Mouse (Mus musculus) hindbrain, embryonic 10.5 days (tissue): ENCODE results near the gene Fbxo46. TPM values are rescaled to one million over a fixed set of nuclear protein-coding genes. Genes with fewer than 3 reads are reported as not detected.
"Not testable (repeated sequence)": the region's sequence is repeated elsewhere in the genome, so short reads cannot be mapped to it uniquely, and the experiment has no call there.

ENCODE experiments used
- DNase-seq: peaks from one replicate; pipeline ENCODE4 v3.0.0-alpha.2; 2017; ENCODE audit warnings: low spot score
- H3K27ac ChIP-seq: fragments of 300-500 bp; sonication (generic); 2 replicates; pipeline ENCODE4 v1.5.1; 2016; ENCODE audit warnings: mild to moderate bottlenecking, moderate library complexity
- H3K27me3 ChIP-seq: fragments of 300-500 bp; sonication (generic); 2 replicates; pipeline ENCODE4 v1.6.1; 2016; ENCODE audit warnings: mild to moderate bottlenecking; ENCODE audit not compliant: poor library complexity, insufficient read depth, severe bottlenecking
- H3K36me3 ChIP-seq: fragments of 300-500 bp; sonication (generic); 2 replicates; pipeline ENCODE4 v1.6.1; 2016; ENCODE audit warnings: mild to moderate bottlenecking, moderate library complexity
- H3K4me1 ChIP-seq: fragments of 300-500 bp; sonication (generic); replicated peaks from 2 replicates; pipeline ENCODE4 v1.6.1; 2016; ENCODE audit warnings: mild to moderate bottlenecking
- H3K4me3 ChIP-seq: fragments of 300-500 bp; sonication (generic); 2 replicates; pipeline ENCODE4 v1.5.1; 2016; ENCODE audit warnings: mild to moderate bottlenecking, moderate library complexity
- H3K9me3 ChIP-seq: fragments of 300-500 bp; sonication (generic); 2 replicates; pipeline ENCODE4 v1.6.1; 2016; ENCODE audit warnings: mild to moderate bottlenecking, moderate library complexity
- WGBS: fragments of 180-500 bp; shearing (Covaris S2); methylation state at CpG from one replicate; pipeline ENCODE4 v1.1.7; 2016; 5-methylcytosine and 5-hydroxymethylcytosine counted together
- polyA plus RNA-seq: library from polyadenylated mRNA; unstranded; fragments of >200 nt; fragmentation: Nextera tagmentation; extraction: Ambion mirVana; gene quantifications from 2 replicates; pipeline ENCODE4 v1.2.1, GENCODE M21; 2016

Fbxo46 gene
- 17.1 and 19.4 TPM in 2 replicates for polyA plus RNA-seq

DNA sequence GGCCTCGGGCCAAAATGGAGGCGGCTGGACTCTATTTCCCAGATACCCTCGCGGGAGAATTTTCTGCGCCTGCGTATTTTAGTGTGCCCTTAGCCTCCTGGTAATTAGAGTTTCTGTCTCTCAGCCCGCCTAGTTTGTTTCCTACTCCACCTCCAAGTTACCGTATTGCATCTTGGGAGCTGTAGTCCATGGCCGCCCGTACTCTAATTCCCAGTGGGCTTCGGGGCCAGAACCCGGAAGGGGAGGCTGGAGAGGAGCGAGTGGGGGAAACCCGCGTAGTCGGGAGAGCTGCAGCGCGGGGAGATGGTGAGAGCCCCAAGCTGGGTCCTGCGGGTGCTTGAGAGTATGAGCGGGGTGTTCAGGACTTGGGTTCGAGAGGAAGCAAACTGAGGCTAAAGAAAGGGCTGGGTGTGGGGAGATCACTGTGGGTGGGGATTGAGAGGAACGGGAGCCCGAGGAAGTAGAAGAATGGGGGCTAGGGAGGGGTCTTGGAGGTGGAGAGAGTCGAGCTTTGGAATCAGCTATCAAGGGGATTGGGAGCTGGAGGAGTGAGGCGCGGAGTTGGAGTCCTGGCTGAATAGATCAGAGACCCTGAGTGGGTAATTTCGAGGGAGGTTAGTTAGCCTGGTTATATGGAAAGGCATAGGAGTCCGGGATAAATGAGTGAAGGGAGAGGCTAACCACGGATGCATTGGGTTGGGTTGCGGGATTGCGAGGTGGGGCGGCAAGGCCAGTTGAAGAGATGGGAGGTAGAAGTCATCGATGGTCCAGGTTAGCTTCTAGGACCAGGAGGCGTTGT, at the start of gene Fbxo46:
Gene Fbxo46 (plus strand): TSS at position 229 of the 799 bp plus-strand sequence.
- DNase-seq, result peak; percentile 92
- WGBS, result 3% methylated on average over 34 of the region's 34 CpGs
- Histone ChIP-seq H3K27me3 (peaks cover 10% of the 10 kb centered on the region), H3K36me3 (peaks cover 6% of the 10 kb centered on the region; the same call in 1 of the 2 replicates), H3K9me3 (peaks cover 15% of the 10 kb centered on the region), H3K27ac (peak within 1 kb of the TSS; percentile 88), H3K4me3 (peak within 1 kb of the TSS; percentile 68), H3K4me1 (peaks cover 23% of the 10 kb centered on the region)

DNA sequence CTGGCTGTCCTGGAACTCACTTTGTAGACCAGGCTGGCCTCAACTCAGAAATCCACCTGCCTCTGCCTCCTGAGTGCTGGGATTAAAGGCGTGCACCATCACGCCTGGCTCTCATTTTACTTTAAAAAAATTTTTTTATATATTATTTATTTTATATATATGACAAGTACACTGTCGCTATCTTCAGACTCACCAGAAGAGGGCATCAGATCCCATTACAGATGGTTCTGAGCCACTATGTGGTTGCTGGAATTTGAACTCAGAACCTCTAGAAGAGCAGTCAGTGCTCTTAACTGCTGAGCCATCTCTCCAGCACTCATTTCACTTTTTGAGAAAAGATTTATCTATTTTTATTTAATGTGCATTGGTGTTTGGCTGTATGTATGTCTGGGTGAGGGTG, 48.6 kb upstream of the Fbxo46 start:
- H3K36me3 ChIP-seq, H3K27ac ChIP-seq, H3K4me1 ChIP-seq, DNase-seq, H3K4me3 ChIP-seq, H3K9me3 ChIP-seq: not testable (repeated sequence)
- 56% methylated on average over 3 of the region's 3 CpGs for WGBS
- H3K27me3 ChIP-seq, result peaks cover 21% of the 10 kb centered on the region

DNA sequence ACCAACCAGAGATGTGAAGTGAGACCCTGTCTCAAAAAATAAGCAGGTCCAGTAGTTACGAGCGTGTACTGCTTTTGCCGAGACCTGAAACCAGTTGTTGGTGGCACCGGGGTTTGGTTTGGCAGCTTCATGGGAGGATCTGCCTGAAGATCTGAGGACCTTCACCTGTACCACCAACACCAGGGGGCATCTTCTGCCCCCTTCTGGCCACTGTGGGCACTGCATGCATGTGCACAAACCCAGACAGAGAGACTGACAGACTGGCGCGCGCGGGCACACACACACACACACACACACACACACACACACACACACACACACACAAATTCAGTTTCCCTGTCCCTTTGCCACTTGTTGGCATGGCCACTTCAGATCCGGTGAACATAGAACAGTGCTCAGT, 46.2 kb upstream of the Fbxo46 start:
- Histone ChIP-seq H3K27ac (no peak overlapping the region), H3K9me3 (peaks cover 3% of the 10 kb centered on the region; the same call in 1 of the 2 replicates), H3K36me3 (peaks cover 9% of the 10 kb centered on the region), H3K27me3 (no peaks in the 10 kb centered on the region), H3K4me1 (peaks cover 24% of the 10 kb centered on the region), H3K4me3 (no peak overlapping the region)
- no peak for DNase-seq
- WGBS, result 74% methylated on average over 9 of the region's 9 CpGs

DNA sequence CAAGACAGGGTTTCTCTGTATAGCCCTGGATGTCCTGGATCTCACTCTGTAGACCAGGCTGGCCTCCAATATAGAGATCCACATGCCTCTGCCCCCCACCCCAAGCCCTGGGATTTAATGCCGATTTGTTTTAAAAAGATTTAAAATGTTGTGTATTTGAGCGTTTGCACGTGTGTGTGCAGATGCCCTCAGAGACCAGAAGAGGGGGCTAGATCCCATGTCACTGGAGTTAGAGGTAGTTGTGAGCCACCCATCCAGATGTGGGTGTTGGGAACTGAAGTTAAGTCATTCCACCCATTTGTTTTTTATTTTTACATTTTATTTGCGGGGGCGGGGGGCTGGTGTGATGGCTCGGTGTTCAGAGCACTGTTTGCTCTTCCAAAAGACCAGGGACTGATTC, 45.2 kb upstream of the Fbxo46 start:
- Histone ChIP-seq H3K27ac (no peak overlapping the region), H3K27me3 (no peaks in the 10 kb centered on the region), H3K4me1 (peaks cover 24% of the 10 kb centered on the region), H3K4me3 (no peak overlapping the region), H3K9me3 (peaks cover 3% of the 10 kb centered on the region; the same call in 1 of the 2 replicates), H3K36me3 (peaks cover 19% of the 10 kb centered on the region)
- WGBS, result 94% methylated on average over 6 of the region's 6 CpGs
- no peak for DNase-seq

DNA sequence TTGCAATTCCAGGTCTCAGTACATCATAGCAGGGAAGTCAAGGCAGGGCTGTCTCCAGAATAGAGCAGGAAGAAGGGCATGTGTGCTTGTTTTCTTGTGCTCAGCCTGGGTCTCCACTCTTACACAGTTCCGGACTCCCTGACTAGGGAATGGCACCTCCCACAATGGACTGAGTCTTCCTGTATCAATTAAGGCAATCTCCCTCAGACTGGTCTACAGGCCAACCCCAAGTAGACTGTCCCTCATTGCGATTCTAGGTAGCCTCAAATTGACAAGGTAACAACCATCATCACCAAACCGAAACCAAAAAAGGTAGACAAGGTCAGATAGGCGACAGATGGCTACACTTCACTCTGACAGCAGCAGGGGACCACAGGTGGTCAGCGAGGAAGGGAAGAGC, 44.4 kb upstream of the Fbxo46 start:
- H3K9me3 ChIP-seq, result peaks cover 3% of the 10 kb centered on the region; the same call in 1 of the 2 replicates
- H3K27ac ChIP-seq, result peak overlapping the region; percentile 72
- WGBS, result 61% methylated on average over 5 of the region's 5 CpGs
- H3K4me3 ChIP-seq, result peak overlapping the region; percentile 99
- H3K36me3 ChIP-seq, result peaks cover 26% of the 10 kb centered on the region
- no peak for DNase-seq
- H3K27me3 ChIP-seq, result no peaks in the 10 kb centered on the region
- H3K4me1 ChIP-seq, result peaks cover 24% of the 10 kb centered on the region

DNA sequence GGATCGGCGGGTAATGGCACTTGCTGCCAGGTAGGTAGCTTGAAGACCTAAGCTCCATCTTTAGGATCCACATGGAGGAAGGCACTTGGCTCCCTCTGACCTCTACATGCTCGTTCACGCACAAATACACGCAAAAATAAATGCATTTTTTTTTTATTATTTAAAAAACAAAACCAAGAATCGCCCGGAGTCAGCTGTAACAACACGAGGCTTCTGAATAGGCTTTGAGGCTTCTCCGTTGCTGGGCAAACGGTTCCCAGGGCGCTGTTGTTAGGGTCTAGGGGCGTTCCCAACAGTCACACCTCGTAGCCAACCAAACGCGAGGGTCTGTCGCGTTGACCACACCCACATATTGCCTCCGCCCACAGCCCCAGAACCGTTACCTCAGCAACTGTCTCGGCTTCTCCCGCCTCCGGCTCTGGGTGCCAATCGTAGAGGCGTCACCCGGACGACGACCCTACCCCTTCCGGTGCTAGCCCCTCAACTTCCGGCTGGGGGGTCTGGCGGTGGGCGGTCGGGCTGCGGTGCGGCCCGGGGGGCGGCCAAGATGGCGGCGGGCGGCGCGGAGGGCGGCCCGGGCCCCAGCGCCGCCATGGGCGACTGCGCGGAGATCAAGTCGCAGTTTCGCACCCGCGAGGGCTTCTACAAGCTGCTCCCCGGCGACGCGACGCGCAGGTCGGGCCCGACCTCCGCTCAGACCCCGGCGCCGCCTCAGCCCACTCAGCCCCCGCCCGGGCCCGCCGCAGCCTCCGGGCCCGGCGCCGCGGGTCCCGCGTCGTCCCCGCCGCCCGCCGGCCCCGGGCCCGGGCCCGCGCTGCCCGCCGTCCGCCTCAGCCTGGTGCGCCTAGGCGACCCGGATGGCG, 43.7 kb upstream of the Fbxo46 start, which contains the start of gene Dmwd:
Gene Dmwd (plus strand): TSS at position 505 of the 863 bp plus-strand sequence.
- Histone ChIP-seq H3K27me3 (no peaks in the 10 kb centered on the region), H3K4me3 (peak within 1 kb of the TSS; percentile 99), H3K27ac (peak within 1 kb of the TSS; percentile 95), H3K4me1 (peaks cover 24% of the 10 kb centered on the region), H3K36me3 (peaks cover 33% of the 10 kb centered on the region), H3K9me3 (peaks cover 3% of the 10 kb centered on the region; the same call in 1 of the 2 replicates)
- DNase-seq, result peak; percentile 100
- 2% methylated on average over 91 of the region's 91 CpGs for WGBS

DNA sequence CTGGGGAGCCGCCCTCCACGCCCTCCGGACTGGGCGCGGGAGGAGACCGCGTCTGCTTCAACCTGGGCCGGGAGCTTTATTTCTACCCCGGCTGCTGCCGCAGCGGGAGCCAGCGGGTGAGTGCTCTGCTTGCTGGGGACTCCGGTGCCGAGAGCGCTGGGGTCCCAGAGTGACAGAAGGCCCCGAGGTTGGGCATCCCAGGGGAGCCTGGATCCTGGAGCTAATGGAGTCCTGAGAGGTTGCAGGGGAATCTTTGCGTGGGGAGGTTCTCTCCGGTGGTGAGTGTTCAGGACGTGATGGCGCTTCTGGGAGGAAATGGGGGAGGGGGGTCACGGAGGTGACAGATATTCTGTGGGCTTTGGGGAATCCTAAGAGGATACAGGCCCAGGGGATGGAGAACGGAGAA, 43.1 kb upstream of the Fbxo46 start:
- under 1% methylated on average over 22 of the region's 22 CpGs for WGBS
- no peak for DNase-seq
- Histone ChIP-seq H3K27me3 (no peaks in the 10 kb centered on the region), H3K27ac (peak overlapping the region; percentile 95), H3K4me3 (peak overlapping the region; percentile 99), H3K4me1 (peaks cover 25% of the 10 kb centered on the region), H3K9me3 (peaks cover 3% of the 10 kb centered on the region; the same call in 1 of the 2 replicates), H3K36me3 (peaks cover 40% of the 10 kb centered on the region)

DNA sequence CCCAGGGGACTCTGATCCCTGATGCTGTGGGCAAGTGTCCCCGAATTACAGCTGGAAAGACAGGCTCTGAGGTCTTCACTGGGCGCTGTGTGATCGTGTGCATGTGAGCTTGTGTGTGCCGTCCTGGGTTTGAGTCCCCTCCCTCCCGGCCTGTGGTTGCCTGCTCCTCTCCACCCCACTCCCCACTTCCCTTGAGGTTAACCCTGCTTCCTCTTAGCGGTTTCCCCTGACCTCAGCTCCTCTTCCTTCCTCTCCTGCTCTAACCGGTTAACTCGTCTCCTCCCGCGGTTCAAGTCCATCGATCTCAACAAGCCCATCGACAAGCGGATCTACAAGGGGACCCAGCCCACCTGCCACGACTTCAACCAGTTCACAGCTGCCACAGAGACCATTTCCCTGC, 41.9 kb upstream of the Fbxo46 start:
- peaks cover 51% of the 10 kb centered on the region for H3K36me3 ChIP-seq
- H3K4me3 ChIP-seq, result peak overlapping the region; percentile 99
- 80% methylated on average over 14 of the region's 14 CpGs for WGBS
- no peaks in the 10 kb centered on the region for H3K27me3 ChIP-seq
- H3K27ac ChIP-seq, result peak overlapping the region; percentile 95
- H3K9me3 ChIP-seq, result peaks cover 3% of the 10 kb centered on the region; the same call in 1 of the 2 replicates
- no peak for DNase-seq
- peaks cover 36% of the 10 kb centered on the region for H3K4me1 ChIP-seq

DNA sequence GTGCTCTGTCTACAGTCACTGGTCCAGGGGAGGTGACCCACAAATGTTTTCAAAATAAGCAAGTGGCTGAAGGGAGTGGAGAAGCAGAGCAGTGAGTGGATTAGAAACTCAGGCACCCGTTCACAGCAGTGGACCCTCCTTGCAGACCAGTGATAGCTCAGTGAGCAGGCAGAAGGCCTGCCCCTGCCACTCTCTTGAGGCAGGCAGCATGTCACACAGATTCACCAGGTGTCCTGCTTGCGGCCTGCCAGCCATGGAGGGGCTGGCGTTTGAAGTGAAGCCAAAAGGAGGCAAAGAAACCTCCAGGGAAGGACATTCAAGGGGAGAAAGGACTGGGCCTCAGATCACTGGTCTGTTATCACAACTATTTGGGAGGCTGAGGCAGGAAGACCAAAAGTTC, 40.9 kb upstream of the Fbxo46 start:
- DNase-seq, result no peak
- Histone ChIP-seq H3K36me3 (peaks cover 61% of the 10 kb centered on the region), H3K27me3 (no peaks in the 10 kb centered on the region), H3K4me1 (peaks cover 46% of the 10 kb centered on the region), H3K4me3 (0 out of 2 replicates have a peak overlapping the region, but pooled peaks have one; percentile 14), H3K9me3 (peaks cover under 1% of the 10 kb centered on the region; the same call in 1 of the 2 replicates), H3K27ac (no peak overlapping the region)
- 85% methylated on average over 3 of the region's 3 CpGs for WGBS

DNA sequence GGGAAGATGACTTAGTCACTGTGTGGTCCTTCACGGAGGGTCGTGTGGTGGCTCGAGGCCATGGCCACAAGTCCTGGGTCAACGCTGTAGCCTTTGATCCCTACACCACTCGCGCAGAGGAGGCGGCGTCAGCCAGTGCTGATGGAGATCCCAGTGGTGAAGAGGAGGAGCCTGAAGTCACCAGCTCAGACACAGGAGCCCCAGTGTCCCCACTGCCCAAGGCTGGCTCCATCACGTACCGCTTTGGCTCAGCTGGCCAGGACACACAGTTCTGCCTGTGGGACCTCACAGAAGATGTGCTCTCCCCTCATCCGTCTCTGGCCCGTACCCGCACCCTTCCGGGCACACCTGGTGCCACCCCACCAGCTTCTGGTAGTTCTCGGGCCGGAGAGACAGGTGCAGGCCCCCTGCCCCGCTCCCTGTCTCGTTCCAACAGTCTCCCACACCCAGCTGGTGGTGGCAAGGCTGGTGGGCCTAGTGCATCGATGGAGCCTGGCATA, 39.2 kb upstream of the Fbxo46 start:
- H3K36me3 ChIP-seq, result peaks cover 68% of the 10 kb centered on the region

DNA sequence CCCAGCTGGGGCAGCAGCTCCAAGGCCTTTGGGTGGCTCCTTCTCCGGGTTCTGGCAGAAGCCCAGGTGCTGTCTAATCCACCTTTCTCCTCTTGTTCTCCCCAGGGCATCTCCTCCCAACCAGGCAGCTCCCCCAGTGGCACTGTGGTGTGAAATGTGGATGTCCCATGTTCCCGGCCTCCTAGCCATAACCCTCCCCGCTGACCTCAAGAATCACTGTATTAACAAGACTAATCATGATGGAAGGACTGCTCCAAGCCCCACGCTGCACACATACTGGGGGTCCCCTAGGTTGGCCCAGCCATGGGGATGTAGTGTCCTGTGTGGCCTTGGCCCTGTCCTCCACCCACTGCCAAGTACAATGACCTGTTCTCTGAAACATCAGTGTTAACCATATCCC, 37.5 kb upstream of the Fbxo46 start:
- Histone ChIP-seq H3K27me3 (peaks cover 8% of the 10 kb centered on the region), H3K4me1 (peaks cover 61% of the 10 kb centered on the region), H3K27ac (no peak overlapping the region), H3K4me3 (0 out of 2 replicates have a peak overlapping the region, but pooled peaks have one; percentile 3), H3K36me3 (peaks cover 78% of the 10 kb centered on the region), H3K9me3 (no peaks in the 10 kb centered on the region)
- WGBS, result 89% methylated on average over 4 of the region's 4 CpGs
- DNase-seq, result no peak

More for the DNA sequence above, 39.2 kb upstream of the Fbxo46 start:
- H3K4me1 ChIP-seq, result peaks cover 58% of the 10 kb centered on the region
- no peaks in the 10 kb centered on the region for H3K9me3 ChIP-seq
- no peaks in the 10 kb centered on the region for H3K27me3 ChIP-seq
- H3K27ac ChIP-seq, result no peak overlapping the region
- 87% methylated on average over 19 of the region's 19 CpGs for WGBS
- 0 out of 2 replicates have a peak overlapping the region, but pooled peaks have one; percentile 11 for H3K4me3 ChIP-seq
- DNase-seq, result no peak

DNA sequence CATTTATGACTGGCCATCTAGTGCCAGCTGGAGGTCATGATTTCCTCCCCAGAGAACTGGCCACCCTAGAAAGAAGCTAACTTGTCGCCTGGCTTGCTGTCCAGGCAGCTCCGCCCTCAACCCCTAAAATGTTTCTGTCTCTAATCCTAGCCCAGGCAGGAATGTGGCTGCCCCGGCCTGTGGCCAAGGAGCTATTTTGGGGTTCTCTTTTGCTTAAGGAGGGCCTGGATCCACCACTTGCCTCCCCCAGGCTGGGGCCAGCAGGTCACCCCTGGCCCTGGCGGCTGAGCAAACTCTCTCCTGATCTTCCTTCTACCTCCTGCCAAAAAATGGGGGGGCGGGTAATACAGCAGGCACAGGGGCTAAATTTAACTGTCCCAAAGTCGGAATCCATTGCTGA, 36.6 kb upstream of the Fbxo46 start:
- H3K4me3 ChIP-seq, result 0 out of 2 replicates have a peak overlapping the region, but pooled peaks have one; percentile 26

More for the DNA sequence above, 36.6 kb upstream of the Fbxo46 start:
- 61% methylated on average over 6 of the region's 6 CpGs for WGBS
- H3K9me3 ChIP-seq, result no peaks in the 10 kb centered on the region
- no peak overlapping the region for H3K27ac ChIP-seq
- peaks cover 82% of the 10 kb centered on the region for H3K36me3 ChIP-seq
- peaks cover 12% of the 10 kb centered on the region for H3K27me3 ChIP-seq
- peaks cover 52% of the 10 kb centered on the region for H3K4me1 ChIP-seq
- no peak for DNase-seq
